Mouse (Mus musculus) ES-Bruce4 (cell line): ENCODE results near the gene Uap1l1. TPM values are rescaled to one million over a fixed set of nuclear protein-coding genes. Genes with fewer than 3 reads are reported as not detected.

ENCODE experiments used
- H3K27ac ChIP-seq: 2 replicates; pipeline ENCODE4 v1.5.1; 2012; ENCODE audit warnings: low read length, inconsistent platforms; ENCODE audit not compliant: insufficient read depth
- H3K27me3 ChIP-seq: 2 replicates; pipeline ENCODE4 v1.6.1; 2012; ENCODE audit warnings: mild to moderate bottlenecking, low read length, inconsistent platforms; ENCODE audit not compliant: control insufficient read depth, poor library complexity, insufficient read depth, severe bottlenecking
- H3K36me3 ChIP-seq: 2 replicates; pipeline ENCODE4 v1.6.1; 2012; ENCODE audit warnings: inconsistent platforms, mild to moderate bottlenecking, low read length, moderate library complexity; ENCODE audit not compliant: control insufficient read depth, poor library complexity, insufficient read depth, severe bottlenecking
- H3K4me1 ChIP-seq: one replicate; pipeline ENCODE4 v1.8.1; 2011; ENCODE audit warnings: low read length; ENCODE audit not compliant: control insufficient read depth, insufficient read depth
- H3K4me3 ChIP-seq: 2 replicates; pipeline ENCODE4 v1.5.1; 2011; ENCODE audit warnings: low read depth, mild to moderate bottlenecking, low read length
- H3K9ac ChIP-seq: 2 replicates; pipeline ENCODE4 v1.6.1; 2012; ENCODE audit warnings: low read depth, mild to moderate bottlenecking, inconsistent platforms; ENCODE audit not compliant: poor library complexity, severe bottlenecking
- H3K9me3 ChIP-seq: replicated peaks from 2 replicates; pipeline ENCODE4 v1.6.1; 2012; ENCODE audit warnings: mild to moderate bottlenecking, low read length, inconsistent platforms; ENCODE audit not compliant: control insufficient read depth, poor library complexity, insufficient read depth, severe bottlenecking
- CTCF ChIP-seq: IDR thresholded peaks from one replicate; pipeline ENCODE4 v1.8.1; 2011; ENCODE audit warnings: low read depth, low read length
- EP300 ChIP-seq: IDR thresholded peaks from 2 replicates; pipeline ENCODE4 v1.6.1; 2011; ENCODE audit warnings: low read depth, low read length; ENCODE audit not compliant: insufficient read depth
- POLR2A ChIP-seq: IDR thresholded peaks from one replicate; pipeline ENCODE4 v1.8.1; 2011; ENCODE audit warnings: low read length; ENCODE audit not compliant: insufficient read depth
- polyA plus RNA-seq: library from polyadenylated mRNA; stranded (reverse); fragments of >200 nt; gene quantifications from 2 replicates; pipeline ENCODE4 v1.2.4, GENCODE M21; 2011; ENCODE audit warnings: low read depth; ENCODE audit not compliant: missing spikeins, insufficient read depth, insufficient read length

Gene Uap1l1
- polyA plus RNA-seq, 1 experiment: 51.1 TPM

DNA sequence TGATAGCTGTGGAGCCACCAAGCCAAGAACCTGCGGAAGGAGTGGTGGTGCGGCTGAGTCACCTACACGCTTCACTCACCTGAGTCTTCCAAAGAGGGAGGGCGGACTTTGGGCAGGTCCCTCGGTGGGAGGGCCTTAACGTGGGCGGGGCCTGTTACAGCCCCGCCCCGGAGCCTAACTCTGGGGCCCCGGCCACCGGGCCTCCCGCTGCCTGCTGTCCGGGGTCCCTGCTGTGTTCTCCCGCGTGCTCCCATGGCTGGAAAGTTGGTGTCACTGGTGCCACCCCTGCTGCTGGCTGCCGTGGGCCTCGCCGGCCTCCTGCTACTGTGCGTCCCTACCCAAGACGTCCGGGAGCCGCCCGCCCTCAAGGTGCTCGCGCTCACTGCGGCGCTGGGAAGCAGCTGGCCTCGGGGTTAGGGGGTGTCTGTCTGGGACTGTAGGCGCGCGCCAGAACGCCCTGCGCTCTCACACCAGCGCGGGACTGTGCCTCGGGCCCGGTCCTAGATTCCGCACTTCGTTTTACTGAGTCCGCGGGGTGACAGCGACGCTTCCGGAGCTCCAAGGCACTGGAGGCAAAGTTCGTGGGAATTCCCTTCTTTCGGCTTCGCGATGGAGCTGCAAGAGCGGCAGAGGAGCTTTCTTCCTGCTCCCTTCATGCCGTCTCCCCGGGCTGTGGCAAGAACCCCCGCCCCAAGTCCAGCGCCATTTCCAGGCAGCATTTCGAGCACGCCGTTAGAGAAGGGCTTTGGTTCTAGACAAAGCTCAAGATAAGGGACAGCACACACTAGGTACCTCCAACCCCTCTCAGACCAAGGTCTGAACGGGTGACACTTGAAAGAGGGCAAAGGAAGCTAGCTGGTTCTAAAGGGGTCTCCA lies 30.5 kb upstream of the Uap1l1 start, which contains the start of gene Entpd2:
TSS of gene Entpd2 (plus strand) at position 154 of the 876 bp plus-strand sequence.
- no peaks in the 10 kb centered on the region for H3K27me3 ChIP-seq
- peak within 1 kb of the TSS; percentile 77 for H3K4me3 ChIP-seq
- H3K27ac ChIP-seq: no peak within 1 kb of the TSS
- no peaks in the 10 kb centered on the region for H3K36me3 ChIP-seq
- no peaks in the 10 kb centered on the region for H3K9me3 ChIP-seq
- H3K9ac ChIP-seq: peak within 1 kb of the TSS; percentile 27
- TF ChIP-seq EP300: no peak
- TF ChIP-seq CTCF: no peak
- TF ChIP-seq POLR2A: peak; percentile 41
- H3K4me1 ChIP-seq: peaks cover 3% of the 10 kb centered on the region

GRCm38 (mm10) chr2:25394281-25395221 lies 29.1 kb upstream of the Uap1l1 start:
- Histone ChIP-seq H3K27me3 (no peaks in the 10 kb centered on the region), H3K4me1 (peaks cover 3% of the 10 kb centered on the region), H3K9ac (no peak overlapping the region), H3K4me3 (no peak overlapping the region), H3K27ac (no peak overlapping the region), H3K9me3 (no peaks in the 10 kb centered on the region), H3K36me3 (no peaks in the 10 kb centered on the region)
- TF ChIP-seq EP300 (no peak), CTCF (no peak), POLR2A (no peak)

DNA sequence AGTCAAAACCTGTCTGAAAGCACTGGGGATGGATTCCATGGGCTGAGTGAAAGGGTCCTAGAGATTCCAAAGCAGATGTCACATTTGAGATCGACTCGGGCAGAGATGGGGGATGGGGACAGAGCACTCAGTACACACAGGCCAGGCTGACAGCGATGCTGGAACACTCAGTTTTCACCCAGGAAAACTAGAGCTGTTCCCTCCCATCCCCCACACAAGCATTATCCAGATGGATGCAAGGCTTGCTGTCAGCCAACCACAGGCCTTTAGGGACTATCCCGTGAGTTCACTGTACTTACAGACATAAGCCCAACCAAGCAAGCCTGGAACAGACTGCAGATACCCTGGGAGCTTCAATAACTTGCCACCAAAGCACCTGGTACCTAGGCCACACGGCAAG lies 25.8 kb upstream of the Uap1l1 start:
- peaks cover 3% of the 10 kb centered on the region for H3K4me1 ChIP-seq
- H3K9ac ChIP-seq: no peak overlapping the region
- H3K27ac ChIP-seq: no peak overlapping the region
- no peaks in the 10 kb centered on the region for H3K9me3 ChIP-seq
- TF ChIP-seq POLR2A (no peak), CTCF (no peak), EP300 (no peak)
- no peak overlapping the region for H3K4me3 ChIP-seq
- no peaks in the 10 kb centered on the region for H3K36me3 ChIP-seq
- no peaks in the 10 kb centered on the region for H3K27me3 ChIP-seq

GRCm38 (mm10) chr2:25384492-25384891 lies 19.0 kb upstream of the Uap1l1 start:
- Histone ChIP-seq H3K9ac (no peak overlapping the region), H3K4me1 (peaks cover 3% of the 10 kb centered on the region), H3K27me3 (no peaks in the 10 kb centered on the region), H3K27ac (no peak overlapping the region), H3K9me3 (no peaks in the 10 kb centered on the region), H3K4me3 (no peak overlapping the region), H3K36me3 (no peaks in the 10 kb centered on the region)
- TF ChIP-seq POLR2A (no peak), CTCF (no peak), EP300 (no peak)

GRCm38 (mm10) chr2:25376589-25376988 lies 11.1 kb upstream of the Uap1l1 start:
- peak; percentile 35 for TF ChIP-seq CTCF
- no peak for TF ChIP-seq POLR2A
- no peak for TF ChIP-seq EP300
- no peaks in the 10 kb centered on the region for H3K27me3 ChIP-seq
- H3K9ac ChIP-seq: no peak overlapping the region
- H3K36me3 ChIP-seq: peaks cover 12% of the 10 kb centered on the region; the same call in 1 of the 2 replicates
- peaks cover 2% of the 10 kb centered on the region for H3K4me1 ChIP-seq
- H3K9me3 ChIP-seq: no peaks in the 10 kb centered on the region
- H3K4me3 ChIP-seq: no peak overlapping the region
- no peak overlapping the region for H3K27ac ChIP-seq

DNA sequence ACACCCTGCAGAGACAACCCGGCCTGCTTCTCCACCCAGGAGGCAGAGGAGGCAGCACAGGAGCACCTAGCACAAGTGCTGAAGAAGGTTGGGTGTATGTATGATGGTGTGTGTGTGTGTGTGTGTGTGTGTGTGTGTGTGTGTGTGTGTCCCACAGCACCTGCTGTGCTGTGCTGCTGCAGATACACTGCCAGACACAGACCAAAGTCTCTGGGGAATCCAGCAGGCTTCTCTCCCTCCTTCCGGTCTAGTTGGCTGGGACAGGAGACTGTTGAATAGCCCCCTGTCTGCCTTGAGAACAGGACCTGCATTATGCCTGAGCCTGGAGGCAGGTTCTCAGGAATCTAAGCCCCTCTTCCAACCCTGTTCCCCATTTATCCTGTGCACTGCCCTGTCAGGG lies 7.9 kb upstream of the Uap1l1 start:
- H3K4me1 ChIP-seq: no peaks in the 10 kb centered on the region
- no peak overlapping the region for H3K27ac ChIP-seq
- H3K9ac ChIP-seq: peak overlapping the region; percentile 74
- no peaks in the 10 kb centered on the region for H3K9me3 ChIP-seq
- no peaks in the 10 kb centered on the region for H3K27me3 ChIP-seq
- TF ChIP-seq POLR2A (no peak), EP300 (no peak), CTCF (no peak)
- H3K4me3 ChIP-seq: peak overlapping the region; percentile 83
- peaks cover 12% of the 10 kb centered on the region; the same call in 1 of the 2 replicates for H3K36me3 ChIP-seq
